Mouse (Mus musculus) cerebellum, adult 9-11 months (tissue): ENCODE results near the gene Uvrag.

ENCODE experiments used
- DNase-seq: peaks from one replicate; pipeline ENCODE4 v3.0.0; 2022

Uvrag gene

GRCm38 (mm10) chr7:99140984-99141918, at the start of gene Uvrag:
Uvrag (minus strand) TSS chr7:99141141.
- peak; percentile 100 for DNase-seq

GRCm38 (mm10) chr7:99189885-99190284, 48.9 kb upstream of the Uvrag start:
- DNase-seq = no peak

- no peak for DNase-seq
Measured at GRCm38 (mm10) chr7:99188630-99189029, 47.7 kb upstream of the Uvrag start.

- no peak for DNase-seq
Measured at GRCm38 (mm10) chr7:99187451-99187850, 46.5 kb upstream of the Uvrag start.

DNA sequence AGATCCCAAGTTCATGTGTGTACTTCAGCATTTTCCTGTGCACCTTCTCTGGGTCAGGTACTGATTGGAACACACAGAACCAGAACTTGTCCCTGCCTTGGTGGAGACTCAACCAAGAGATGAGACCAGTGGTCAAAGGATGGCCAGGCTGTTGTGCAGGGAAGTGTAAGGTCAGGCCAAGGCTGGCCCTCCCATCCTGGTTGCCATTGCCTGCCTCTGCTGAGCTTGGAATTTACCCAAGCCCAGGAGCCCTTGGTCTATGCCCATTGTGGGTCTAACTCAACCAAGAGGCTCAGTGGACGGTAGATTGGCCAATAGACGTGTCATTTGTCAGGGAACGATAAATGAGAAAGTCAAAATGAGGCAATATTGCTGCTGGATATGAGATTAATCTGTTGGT, 44.5 kb upstream of the Uvrag start:
- no peak for DNase-seq

- no peak for DNase-seq
Measured at GRCm38 (mm10) chr7:99183751-99184150, 42.8 kb upstream of the Uvrag start.

- DNase-seq = peak; percentile 91
Measured at GRCm38 (mm10) chr7:99182432-99183172, 41.7 kb upstream of the Uvrag start, which contains the start of gene Dgat2. Dgat2 (minus strand) TSS chr7:99182719.

DNA sequence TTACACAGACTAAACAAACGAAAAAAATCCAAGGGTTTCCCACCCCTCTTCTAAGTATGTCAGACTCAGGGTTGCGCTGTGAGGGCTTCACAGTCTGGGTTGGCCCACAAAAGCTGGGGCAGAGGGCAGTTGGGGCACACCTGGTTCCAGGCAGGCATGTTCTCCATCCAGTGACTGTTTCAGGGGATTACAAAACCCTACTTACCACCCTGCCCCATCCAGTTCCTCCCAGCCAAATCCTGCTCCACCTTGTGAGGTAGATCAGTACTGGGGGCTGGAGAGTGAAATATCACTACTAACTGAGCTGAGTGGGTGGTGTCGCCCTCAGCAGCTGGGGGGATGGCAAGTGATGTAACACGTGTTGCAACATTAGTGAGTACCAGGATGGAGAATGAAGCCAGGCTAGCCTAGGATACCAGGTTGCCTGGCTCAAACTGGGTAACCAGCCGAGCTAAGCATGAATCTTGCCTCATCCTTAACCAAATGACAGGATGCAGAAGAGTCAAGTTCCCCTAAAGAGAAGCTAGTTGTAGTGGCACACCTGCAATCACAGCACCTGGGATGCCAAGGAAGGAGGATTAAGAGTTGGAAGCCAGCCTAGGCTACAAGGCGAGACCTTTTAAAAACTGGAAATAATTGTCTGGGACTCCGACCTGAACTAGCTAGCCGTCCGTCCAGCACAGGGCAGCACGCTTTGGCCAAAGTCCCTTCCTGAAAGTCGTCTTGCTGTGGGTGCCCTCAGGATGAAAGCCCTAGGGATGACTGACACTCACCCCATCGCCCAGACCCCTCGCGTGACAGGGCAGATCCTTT, 40.9 kb upstream of the Uvrag start:
- no peak for DNase-seq

DNA sequence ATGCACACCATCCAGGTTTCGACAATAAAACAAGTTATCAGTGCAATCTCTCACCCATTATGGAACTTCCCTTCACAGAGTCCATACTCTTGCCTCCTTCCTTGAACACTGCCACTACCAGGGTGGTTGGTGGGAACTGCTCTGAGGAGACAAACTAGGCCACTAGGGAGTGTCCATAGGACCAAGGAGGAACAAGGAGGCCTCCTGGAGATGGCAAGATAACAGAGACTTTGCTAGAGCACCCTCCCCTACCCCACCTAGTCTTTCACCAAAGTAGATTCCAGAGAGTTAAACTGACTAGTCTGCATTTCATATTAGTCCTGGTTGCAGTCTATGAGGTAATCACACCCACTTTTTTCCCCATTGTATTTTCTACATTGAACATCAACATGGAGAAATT, 39.2 kb upstream of the Uvrag start:
- no peak for DNase-seq

DNA sequence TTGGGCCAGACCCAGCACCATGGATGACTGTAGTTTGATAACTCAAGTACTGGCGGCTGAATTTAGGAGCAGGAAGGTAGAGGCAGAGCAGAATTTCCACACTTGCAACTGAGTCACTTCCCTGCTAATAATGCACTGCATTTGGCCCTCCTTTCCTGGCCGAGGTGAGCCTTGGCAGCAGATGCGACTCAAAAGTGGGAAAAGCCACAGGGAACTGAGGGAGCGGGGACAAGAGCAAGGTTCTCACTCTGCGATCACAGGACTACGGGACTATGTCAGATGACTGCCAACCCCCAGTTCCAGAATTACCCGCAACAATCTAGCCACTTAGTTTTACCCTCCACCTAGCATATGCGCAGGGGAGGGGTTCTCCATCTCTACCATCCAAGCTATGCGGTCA, 38.3 kb upstream of the Uvrag start:
- DNase-seq = no peak

DNA sequence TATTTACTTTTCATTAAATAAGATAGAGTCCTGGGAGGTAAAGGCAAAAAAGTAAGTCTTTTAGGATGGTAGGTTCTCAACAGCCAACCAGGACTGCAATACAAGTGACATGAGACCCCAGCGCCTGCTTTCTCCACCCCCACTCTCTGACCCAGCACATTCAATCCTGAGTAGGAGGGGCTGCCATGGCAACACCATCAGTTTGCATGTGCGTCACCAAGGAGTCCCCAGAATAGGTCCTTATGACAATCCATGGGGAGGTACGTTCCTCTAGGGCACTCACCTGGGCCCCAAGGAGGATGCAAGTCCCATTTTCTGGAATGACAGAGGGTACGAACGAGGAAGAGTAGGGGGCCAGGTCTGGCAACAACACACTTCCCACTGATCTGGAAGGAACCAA, 36.4 kb upstream of the Uvrag start:
- no peak for DNase-seq

DNA sequence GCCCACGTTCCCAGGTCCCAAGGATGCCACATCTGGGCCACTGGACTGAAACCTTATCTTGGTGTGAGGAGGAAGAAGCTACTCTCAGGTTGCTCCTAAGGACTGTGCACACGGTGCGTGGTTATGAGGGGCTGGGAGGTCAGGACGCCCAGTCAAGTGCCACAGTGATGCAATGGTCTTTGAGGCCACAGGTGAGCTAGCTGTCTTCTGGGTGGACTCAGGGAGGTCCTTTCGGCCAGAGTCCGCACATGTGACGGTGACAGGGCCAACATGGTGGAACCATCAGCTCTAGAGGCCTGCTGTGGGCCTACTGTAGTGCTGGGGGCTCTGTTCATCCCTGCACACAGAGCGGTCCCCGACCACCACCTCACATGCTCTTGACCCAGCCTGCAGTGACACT, 34.7 kb upstream of the Uvrag start:
- DNase-seq = no peak

- DNase-seq = no peak
Measured at GRCm38 (mm10) chr7:99175118-99175517, 34.2 kb upstream of the Uvrag start.

- no peak for DNase-seq
Measured at GRCm38 (mm10) chr7:99174006-99174405, 33.1 kb upstream of the Uvrag start.

DNA sequence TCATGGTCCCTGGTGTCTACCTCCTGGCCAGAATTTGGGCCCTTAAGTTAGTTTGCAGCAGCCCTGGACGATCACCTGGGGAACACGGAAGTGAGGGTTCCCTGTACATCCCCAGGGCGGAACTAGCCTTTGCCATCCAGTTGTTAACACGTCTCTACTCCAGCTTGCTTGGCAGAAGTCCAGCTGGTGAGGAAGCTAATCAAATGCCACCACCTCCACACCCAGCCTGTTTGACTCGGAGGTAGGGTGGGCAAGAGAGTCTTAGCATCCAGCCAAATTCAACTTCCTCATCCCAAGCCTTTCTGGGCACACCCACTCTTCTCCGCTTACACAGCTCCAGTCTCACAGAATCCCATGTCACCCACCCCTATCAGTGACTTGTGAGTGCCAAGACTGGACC, 32.0 kb upstream of the Uvrag start:
- no peak for DNase-seq

DNA sequence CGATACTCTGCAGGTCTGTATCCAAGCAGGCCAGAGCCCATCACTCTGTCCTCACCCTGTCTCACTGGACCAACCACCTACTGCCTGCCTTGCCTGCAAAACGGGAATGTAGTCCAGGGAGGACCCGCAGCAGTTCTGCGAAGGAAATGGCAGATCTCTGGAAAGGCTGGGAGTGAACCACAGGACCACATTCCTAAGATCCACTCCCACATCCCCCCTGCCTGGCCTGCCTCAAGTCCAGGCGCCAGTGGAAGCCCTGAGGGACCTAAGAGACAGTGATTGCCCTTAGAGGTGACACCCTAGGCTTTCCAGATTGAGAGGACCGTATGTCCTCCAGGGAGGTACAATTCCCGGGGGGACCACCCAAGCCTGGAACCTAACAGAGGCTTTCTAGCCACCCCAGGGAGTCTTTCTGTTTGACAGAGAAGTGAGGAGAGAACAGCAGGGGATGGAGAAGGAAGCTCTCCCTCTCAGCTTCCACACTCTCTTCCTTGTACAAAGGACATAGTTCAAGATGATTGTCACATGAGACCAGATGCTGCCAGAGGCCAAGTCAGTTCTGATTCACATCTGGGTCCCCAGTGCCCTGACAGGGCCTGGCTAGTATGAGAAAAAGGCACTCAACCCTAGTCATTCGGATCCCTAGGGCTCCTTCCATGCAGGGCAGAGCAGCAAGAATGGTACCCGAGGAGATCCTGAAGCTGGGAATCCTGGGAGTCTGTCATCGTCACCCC, 31.0 kb upstream of the Uvrag start:
- DNase-seq = no peak

DNA sequence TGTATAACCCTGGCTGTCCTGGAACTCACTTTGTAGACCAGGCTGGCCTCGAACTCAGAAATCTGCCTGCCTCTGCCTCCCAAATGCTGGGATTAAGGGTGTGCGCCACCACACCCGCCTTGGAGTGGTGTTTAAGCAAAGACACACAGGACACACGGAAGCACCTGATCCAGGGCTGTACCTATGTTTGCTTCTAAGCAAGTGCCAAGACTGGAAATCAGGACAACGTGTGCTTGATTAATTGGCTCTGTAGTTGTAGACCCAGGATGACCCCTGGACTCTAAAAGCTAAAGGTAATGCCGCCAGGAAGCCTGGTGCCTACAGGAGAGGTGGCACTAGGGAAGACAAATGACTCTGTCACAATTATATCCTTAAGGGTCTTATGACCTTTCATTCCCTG, 29.6 kb upstream of the Uvrag start:
- no peak for DNase-seq

- no peak for DNase-seq
Measured at GRCm38 (mm10) chr7:99169717-99170403, 28.9 kb upstream of the Uvrag start.

- DNase-seq = no peak
Measured at GRCm38 (mm10) chr7:99168756-99169155, 27.8 kb upstream of the Uvrag start.

DNA sequence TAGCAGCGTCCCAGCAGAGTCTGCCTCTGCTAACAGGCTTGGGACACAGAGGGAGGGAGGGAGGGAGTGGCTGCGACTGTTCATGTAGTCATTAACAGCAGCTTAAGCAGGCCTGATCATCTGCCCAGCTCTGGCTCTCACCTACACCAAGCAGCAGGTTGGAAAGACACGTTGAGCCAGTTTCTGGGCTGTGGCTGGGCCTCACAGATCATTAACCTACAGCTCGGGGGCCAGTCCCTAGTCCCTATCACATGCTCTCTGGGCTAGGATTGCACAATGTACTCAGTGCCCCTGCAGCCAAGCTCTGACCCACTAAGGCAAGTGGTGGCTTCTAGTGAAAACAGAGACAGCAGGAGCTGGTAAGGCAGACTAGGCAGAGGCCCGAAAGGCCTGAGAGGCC, 27.0 kb upstream of the Uvrag start:
- DNase-seq = no peak

DNA sequence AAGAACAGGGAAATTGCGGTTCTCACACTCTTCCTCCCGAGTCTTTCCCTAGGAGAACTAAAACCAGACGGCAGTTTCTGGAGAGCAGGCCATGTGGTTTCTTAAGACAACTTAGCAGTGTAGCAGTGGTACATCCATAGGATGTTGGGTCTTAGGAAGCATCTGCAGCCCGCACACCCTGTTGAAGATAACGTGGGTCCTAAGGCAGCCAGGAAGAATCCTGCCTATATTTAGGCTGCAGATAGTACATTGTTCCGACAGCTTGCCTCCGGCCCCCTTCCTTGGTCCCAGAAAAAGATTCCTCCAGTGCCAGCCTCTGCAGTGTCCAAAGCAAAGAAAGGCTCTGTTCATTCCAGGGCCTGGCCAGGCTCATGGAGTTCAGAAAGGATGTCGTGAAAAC, 25.2 kb upstream of the Uvrag start:
- no peak for DNase-seq

DNA sequence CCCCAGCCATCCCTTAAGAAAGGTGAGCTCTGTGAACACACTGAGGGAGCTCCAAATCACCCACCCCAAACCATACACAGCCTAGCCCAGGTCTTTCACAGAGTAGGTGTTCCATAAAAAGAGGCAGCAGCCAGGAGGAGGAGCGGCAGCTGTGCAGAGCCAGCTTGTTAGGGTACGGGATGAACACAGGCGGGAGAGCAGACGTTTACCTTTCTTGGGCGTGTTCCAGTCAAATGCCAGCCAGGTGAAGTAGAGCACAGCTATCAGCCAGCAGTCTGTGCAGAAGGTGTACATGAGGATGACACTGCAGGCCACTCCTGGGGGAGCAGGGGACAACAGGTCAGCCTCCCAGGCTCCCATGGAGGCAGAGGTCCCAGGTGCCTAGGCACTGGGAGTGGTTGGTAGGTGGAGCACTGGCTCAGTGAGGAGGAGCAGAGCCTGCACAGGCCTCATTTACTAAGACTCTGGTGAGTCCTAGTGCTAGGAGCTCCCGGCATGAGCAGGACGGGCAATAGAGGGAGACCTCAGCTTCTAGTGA, 24.0 kb upstream of the Uvrag start:
- DNase-seq = no peak
